Mouse (Mus musculus) C2C12 (cell line): Measurements from ENCODE around the gene Cyp1a2. TPM values are rescaled to one million over a fixed set of nuclear protein-coding genes. Genes with fewer than 3 reads are reported as not detected.
A peak's percentile ranks its signal among the peaks of the same experiment; 100 is the strongest.
"Not testable (repeated sequence)": the region's sequence is repeated elsewhere in the genome, so short reads cannot be mapped to it uniquely, and the experiment has no call there.

Experiments
- H3K27me3 ChIP-seq: one replicate; pipeline ENCODE4 v1.6.1; 2011; ENCODE audit not compliant: control insufficient read depth, insufficient read depth, insufficient read length
- H3K36me3 ChIP-seq: one replicate; pipeline ENCODE4 v1.6.1; 2011; ENCODE audit not compliant: control insufficient read depth, insufficient read depth
- H3K4me3 ChIP-seq: one replicate; pipeline ENCODE4 v1.5.1; 2011; ENCODE audit warnings: mild to moderate bottlenecking, control low read depth; ENCODE audit not compliant: poor library complexity, insufficient read depth, severe bottlenecking
- H3K79me2 ChIP-seq: one replicate; pipeline ENCODE4 v1.6.1; 2011; ENCODE audit not compliant: control insufficient read depth, insufficient read depth
- H3K79me3 ChIP-seq: one replicate; pipeline ENCODE4 v1.6.1; 2011; ENCODE audit warnings: low read depth, control low read depth
- H3ac ChIP-seq: one replicate; pipeline ENCODE3; 2011; ENCODE audit warnings: low read depth; ENCODE audit not compliant: control insufficient read depth, insufficient read length
- CEBPB ChIP-seq: IDR thresholded peaks from one replicate; pipeline ENCODE4 v1.6.1; 2011; ENCODE audit warnings: low read depth, mild to moderate bottlenecking, control low read depth, moderate library complexity
- CTCF ChIP-seq: IDR thresholded peaks from one replicate; pipeline ENCODE4 v1.5.1; 2011; ENCODE audit not compliant: control insufficient read depth, insufficient read depth, insufficient read length
- FOSL1 ChIP-seq: IDR thresholded peaks from one replicate; pipeline ENCODE4 v1.8.0; 2011; ENCODE audit warnings: mild to moderate bottlenecking, low read length; ENCODE audit not compliant: poor library complexity, insufficient read depth, severe bottlenecking
- MAX ChIP-seq: IDR thresholded peaks from one replicate; pipeline ENCODE4 v1.6.1; 2011; ENCODE audit warnings: mild to moderate bottlenecking, control low read depth
- MYOD1 ChIP-seq: IDR thresholded peaks from one replicate; pipeline ENCODE4 v1.6.1; 2011; ENCODE audit warnings: low read depth; ENCODE audit not compliant: control insufficient read depth, insufficient read length
- MYOG ChIP-seq: IDR thresholded peaks from one replicate; pipeline ENCODE4 v1.6.1; 2011; ENCODE audit not compliant: control insufficient read depth, insufficient read length; ENCODE audit errors: extremely low read depth
- USF1 ChIP-seq: IDR thresholded peaks from one replicate; pipeline ENCODE4 v1.6.1; 2011; ENCODE audit warnings: low read depth, mild to moderate bottlenecking, control low read depth, moderate library complexity
- polyA plus RNA-seq: library from polyadenylated mRNA; unstranded; fragments of >200 nt; fragmentation: generic; extraction: Trizol; gene quantifications from one replicate; pipeline ENCODE4 v1.2.1, GENCODE M21; 2012; ENCODE audit warnings: missing spikeins

Gene Cyp1a2
- polyA plus RNA-seq, 1 experiment: not detected

- H3K4me3 ChIP-seq: no peak overlapping the region
- peaks cover 37% of the 10 kb centered on the region for H3K36me3 ChIP-seq
Observed at GRCm38 (mm10) chr9:57720736-57721135, 37.2 kb upstream of the Cyp1a2 start.

GRCm38 (mm10) chr9:57718408-57718807, 34.9 kb upstream of the Cyp1a2 start:
- peaks cover 54% of the 10 kb centered on the region for H3K36me3 ChIP-seq
- no peaks in the 10 kb centered on the region for H3K27me3 ChIP-seq

More at GRCm38 (mm10) chr9:57720736-57721135, 37.2 kb upstream of the Cyp1a2 start:
- peaks cover 38% of the 10 kb centered on the region for H3K79me2 ChIP-seq
- H3K79me3 ChIP-seq: peaks cover 20% of the 10 kb centered on the region
- TF ChIP-seq CEBPB (no peak), USF1 (no peak), CTCF (no peak), MYOG (no peak), MYOD1 (no peak), MAX (no peak), FOSL1 (no peak)
- H3ac ChIP-seq: no peak overlapping the region
- no peaks in the 10 kb centered on the region for H3K27me3 ChIP-seq

GRCm38 (mm10) chr9:57712194-57712593, 28.7 kb upstream of the Cyp1a2 start:
- peaks cover 31% of the 10 kb centered on the region for H3K36me3 ChIP-seq
- peaks cover 29% of the 10 kb centered on the region for H3K79me3 ChIP-seq
- no peak for TF ChIP-seq CEBPB
- TF ChIP-seq MAX: no peak
- TF ChIP-seq MYOG: no peak
- TF ChIP-seq MYOD1: no peak
- TF ChIP-seq USF1: no peak
- no peak for TF ChIP-seq CTCF
- no peak overlapping the region for H3K4me3 ChIP-seq
- no peaks in the 10 kb centered on the region for H3K27me3 ChIP-seq
- peaks cover 49% of the 10 kb centered on the region for H3K79me2 ChIP-seq
- H3ac ChIP-seq: no peak overlapping the region

More at GRCm38 (mm10) chr9:57718408-57718807, 34.9 kb upstream of the Cyp1a2 start:
- Histone ChIP-seq H3K4me3 (no peak overlapping the region), H3ac (no peak overlapping the region), H3K79me2 (peaks cover 18% of the 10 kb centered on the region), H3K79me3 (peaks cover 14% of the 10 kb centered on the region)
- TF ChIP-seq MYOD1 (no peak), MAX (no peak), MYOG (no peak), FOSL1 (no peak), CTCF (no peak), USF1 (no peak), CEBPB (no peak)

- not testable (repeated sequence) for H3ac ChIP-seq, H3K27me3 ChIP-seq, H3K4me3 ChIP-seq
- Histone ChIP-seq H3K79me3 (peaks cover 29% of the 10 kb centered on the region), H3K79me2 (peaks cover 49% of the 10 kb centered on the region), H3K36me3 (peaks cover 21% of the 10 kb centered on the region)
Observed at GRCm38 (mm10) chr9:57710214-57710613, 26.7 kb upstream of the Cyp1a2 start.

- peaks cover 29% of the 10 kb centered on the region for H3K79me3 ChIP-seq
- peaks cover 49% of the 10 kb centered on the region for H3K79me2 ChIP-seq
- H3K36me3 ChIP-seq: peaks cover 10% of the 10 kb centered on the region
- peak overlapping the region; percentile 85 for H3ac ChIP-seq
- H3K27me3 ChIP-seq: no peaks in the 10 kb centered on the region
- TF ChIP-seq MYOG (no peak), FOSL1 (no peak), CEBPB (no peak), MAX (no peak), CTCF (no peak), MYOD1 (no peak), USF1 (no peak)
- H3K4me3 ChIP-seq: peak overlapping the region; percentile 82
Observed at GRCm38 (mm10) chr9:57708720-57709274, 25.3 kb upstream of the Cyp1a2 start.

GRCm38 (mm10) chr9:57708068-57708719, 24.7 kb upstream of the Cyp1a2 start, which contains the start of gene Edc3:
Gene Edc3 (plus strand): TSS chr9:57708540.
- H3K36me3 ChIP-seq: peaks cover 8% of the 10 kb centered on the region
- H3K79me3 ChIP-seq: peaks cover 29% of the 10 kb centered on the region
- peaks cover 49% of the 10 kb centered on the region for H3K79me2 ChIP-seq
- no peaks in the 10 kb centered on the region for H3K27me3 ChIP-seq
- H3ac ChIP-seq: peak within 1 kb of the TSS; percentile 85
- no peak for TF ChIP-seq CEBPB
- TF ChIP-seq MYOD1: no peak
- no peak for TF ChIP-seq MAX
- TF ChIP-seq USF1: no peak
- no peak for TF ChIP-seq FOSL1
- peak within 1 kb of the TSS; percentile 82 for H3K4me3 ChIP-seq
